Comparison of ENCODE assay signal across 9 mouse cellular contexts in genomic region chr2:52676913-52677303, GRCm38 (mm10). TPM values are rescaled to one million over a fixed set of nuclear protein-coding genes. Genes with fewer than 3 reads are reported as not detected.
DNase-seq lines count a peak whose midpoint lies in the region; ATAC-seq lines count a peak whose summit lies in the region.
"Had no signal": no experiment of that assay in that cellular context is flagged by ENCODE, and none has a peak within 500 bp of the region (broad histone marks: within the 10 kb centered on the region; RNA-seq: fewer than 3 reads in every experiment).

No protein-coding gene starts in this region.

- H3K4me2 ChIP-seq in stomach, embryonic 15.5 days = peak overlapping the region; percentile 96

- H3K9me3 ChIP-seq in forebrain, embryonic 10.5 days = no peaks in the 10 kb centered on the region
- H3K9me3 ChIP-seq in stomach, embryonic 15.5 days = no peaks in the 10 kb centered on the region

- peak overlapping the region; percentile 77 for H3K4me3 ChIP-seq in forebrain, embryonic 10.5 days
- H3K4me3 ChIP-seq in stomach, embryonic 15.5 days (replicated peaks) = peak overlapping the region; percentile 69

- H3K9ac ChIP-seq in stomach, embryonic 15.5 days = no peak overlapping the region

- H3K36me3 ChIP-seq in forebrain, embryonic 10.5 days (replicated peaks) = no peaks in the 10 kb centered on the region
- no peaks in the 10 kb centered on the region for H3K36me3 ChIP-seq in stomach, embryonic 15.5 days

- WGBS in forebrain, embryonic 10.5 days = 13% methylated on average over 6 of the region's 6 CpGs
- WGBS in stomach, embryonic 15.5 days = 17% methylated on average over 6 of the region's 6 CpGs

- ATAC-seq in stomach, embryonic 15.5 days (ENCODE audit: insufficient read depth, low FRiP score, low read depth) = 0 out of 2 replicates have a peak, but pooled peaks have one; percentile 15
- ATAC-seq in activated CD4-positive, CD25-positive, alpha-beta regulatory T cell, adult 4 months = no peak

- peaks cover 24% of the 10 kb centered on the region for H3K4me1 ChIP-seq in forebrain, embryonic 10.5 days
- 0 out of 2 replicates have a peak, but pooled peaks cover 10% of the 10 kb centered on the region for H3K4me1 ChIP-seq in stomach, embryonic 15.5 days

- DNase-seq in gastrocnemius, postnatal 10 days = peak; percentile 13
- no peak for DNase-seq in gastrocnemius, adult 18-20 months (ENCODE audit: low spot score)
- DNase-seq in ZHBTc4 (ENCODE audit: low read depth, low spot score) = peak; percentile 9
- DNase-seq in forebrain, embryonic 10.5 days (ENCODE audit: extremely low spot score, low spot score) = no peak
- peak; percentile 44 for DNase-seq in kidney, postnatal 14 days
- DNase-seq in urinary bladder, postnatal 25 days (ENCODE audit: low spot score) = no peak

- H3K27ac ChIP-seq in forebrain, embryonic 10.5 days = no peak overlapping the region
- no peak overlapping the region for H3K27ac ChIP-seq in stomach, embryonic 15.5 days

- peaks cover 69% of the 10 kb centered on the region for H3K27me3 ChIP-seq in forebrain, embryonic 10.5 days (ENCODE audit: poor library complexity, severe bottlenecking)
- H3K27me3 ChIP-seq in stomach, embryonic 15.5 days (replicated peaks) = peaks cover 9% of the 10 kb centered on the region

RNA-seq across cellular contexts. Expression of gene Cacnb4, which starts 0.3 kb away (rescaled TPM):
- 1 to 10 TPM in 1 of 2 experiments, under 1 TPM in 1; 0.73 to 1.6 TPM for total RNA-seq in gastrocnemius, postnatal 10 days (2021)
- total RNA-seq in gastrocnemius, adult 18-20 months (2021) = under 1 TPM; 0.21 to 0.55 TPM
- 0.50 and 1.1 TPM in 2 replicates for polyA plus RNA-seq in forebrain, embryonic 10.5 days (2016; fragmentation: Nextera tagmentation; extraction: Ambion mirVana)
- polyA plus RNA-seq in stomach, embryonic 15.5 days (2015; fragmentation: Nextera tagmentation; extraction: Ambion mirVana) = 0.57 and 1.7 TPM in 2 replicates
- under 1 TPM; 0.20 to 0.30 TPM for polyA plus RNA-seq in activated CD4-positive, CD25-positive, alpha-beta regulatory T cell, adult 4 months (2017; shearing (Covaris generic))
- total RNA-seq: common myeloid progenitor, adult 5-6 weeks had no signal

Comparison
In these comparisons a context has a peak if more than half of its experiments do, and no peak if none do; other contexts are left out.
1. DNase-seq: peak in gastrocnemius, postnatal 10 days (single experiment), ZHBTc4 (single experiment) and kidney, postnatal 14 days (single experiment); none in gastrocnemius, adult 18-20 months (single experiment), forebrain, embryonic 10.5 days (single experiment) and urinary bladder, postnatal 25 days (single experiment).